Mouse (Mus musculus): ENCODE data around the gene Slc37a1.

- TF ChIP-seq POLR2A (IDR thresholded peaks at IDR 0.05; ENCODE audit: insufficient read depth, low read depth, low read length) = no peak
- no peak for TF ChIP-seq CTCF (IDR thresholded peaks at IDR 0.05; ENCODE audit: insufficient read depth, low read depth, low read length)
Measured at GRCm38 (mm10) chr17:31348129-31348528, 61.5 kb downstream of the Slc37a1 start.
